Mouse (Mus musculus) lung, postnatal 0 days (tissue): ENCODE data around the gene Qpctl. TPM values are rescaled to one million over a fixed set of nuclear protein-coding genes. Genes with fewer than 3 reads are reported as not detected.

Source experiments
- ATAC-seq: fragments of 200-750 bp; cut with Nextera tagmentation; 2 replicates; pipeline ENCODE4 v1.8.0; 2017; ENCODE audit warnings: moderate library complexity
- DNase-seq: peaks from one replicate; pipeline ENCODE4 v3.0.0-alpha.2; 2016; ENCODE audit warnings: low spot score
- H3K27ac ChIP-seq: fragments of 300-500 bp; sonication (generic); 2 replicates; pipeline ENCODE4 v1.5.1; 2014; ENCODE audit warnings: antibody characterized with exemption, mild to moderate bottlenecking, low read length, mixed read lengths
- H3K27me3 ChIP-seq: fragments of 300-500 bp; sonication (generic); replicated peaks from 2 replicates; pipeline ENCODE4 v1.6.1; 2014; ENCODE audit warnings: low read length, mixed read lengths; ENCODE audit not compliant: insufficient read depth
- H3K36me3 ChIP-seq: fragments of 300-500 bp; sonication (generic); 2 replicates; pipeline ENCODE4 v1.6.1; 2014; ENCODE audit warnings: low read length, mixed read lengths; ENCODE audit not compliant: insufficient read depth
- H3K4me1 ChIP-seq: fragments of 300-500 bp; sonication (generic); 2 replicates; pipeline ENCODE4 v1.6.1; 2014; ENCODE audit warnings: antibody characterized with exemption, low read depth, low read length, mixed read lengths; ENCODE audit not compliant: insufficient read depth
- H3K4me2 ChIP-seq: fragments of 300-500 bp; sonication (generic); replicated peaks from 2 replicates; pipeline ENCODE4 v1.6.1; 2014; ENCODE audit warnings: low read depth, mild to moderate bottlenecking, low read length, moderate library complexity, mixed read lengths
- H3K4me3 ChIP-seq: fragments of 300-500 bp; sonication (generic); 2 replicates; pipeline ENCODE4 v1.5.1; 2014; ENCODE audit warnings: low read depth, low read length
- H3K9ac ChIP-seq: fragments of 300-500 bp; sonication (generic); replicated peaks from 2 replicates; pipeline ENCODE4 v1.6.1; 2014; ENCODE audit warnings: low read depth, mild to moderate bottlenecking
- H3K9me3 ChIP-seq: fragments of 300-500 bp; sonication (generic); 2 replicates; pipeline ENCODE4 v1.6.1; 2016; ENCODE audit warnings: low read length, mixed read lengths
- CTCF ChIP-seq: IDR thresholded peaks from 2 replicates; pipeline ENCODE4 v1.5.1; 2016; ENCODE audit warnings: antibody characterized with exemption, mild to moderate bottlenecking
- EP300 ChIP-seq: IDR thresholded peaks from 2 replicates; pipeline ENCODE4 v1.6.1; 2016; ENCODE audit warnings: antibody characterized with exemption, mild to moderate bottlenecking, control low read depth
- WGBS: fragments of 180-500 bp; shearing (Covaris S2); extraction: QIAGEN DNeasy Blood & Tissue Kit; methylation state at CpG from one replicate; pipeline ENCODE4 v1.1.7; 2014; 5-methylcytosine and 5-hydroxymethylcytosine counted together
- polyA plus RNA-seq: library from polyadenylated mRNA; unstranded; fragments of >200 nt; fragmentation: Nextera tagmentation; extraction: Ambion mirVana; gene quantifications from 2 replicates; pipeline ENCODE4 v1.2.1, GENCODE M21; 2015

Gene Qpctl
- polyA plus RNA-seq, 1 experiment from 2014 or later, result 14.1 TPM

DNA sequence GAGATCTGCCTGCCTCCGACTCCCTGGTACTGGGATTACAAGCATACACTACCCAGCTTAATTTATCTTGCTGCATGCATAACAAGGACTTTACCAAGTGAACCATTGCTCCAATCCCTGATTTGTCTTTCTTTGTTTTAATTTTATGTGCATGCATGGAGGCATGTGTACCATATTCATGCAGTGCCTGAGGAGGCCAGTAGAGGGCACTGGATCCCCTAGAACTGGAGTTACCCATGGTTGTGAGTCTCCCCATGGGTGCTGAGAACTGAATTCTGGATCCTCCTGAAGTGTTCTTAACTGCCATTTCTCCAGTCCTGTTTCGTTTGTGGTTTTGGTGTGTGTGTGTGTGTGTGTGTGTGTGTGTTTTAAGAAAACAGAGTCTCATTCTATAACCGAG is 17.9 kb upstream of the Qpctl start:
- DNase-seq, result no peak
- no peak overlapping the region for H3K4me2 ChIP-seq
- H3K36me3 ChIP-seq, result no peaks in the 10 kb centered on the region
- H3K9me3 ChIP-seq, result no peaks in the 10 kb centered on the region
- WGBS, result 77% methylated on average over 3 of the region's 3 CpGs
- no peak overlapping the region for H3K27ac ChIP-seq
- H3K4me1 ChIP-seq, result peaks cover 13% of the 10 kb centered on the region; the same call in 1 of the 2 replicates
- ATAC-seq, result no peak
- no peak overlapping the region for H3K9ac ChIP-seq
- TF ChIP-seq CTCF, result no peak; the same call in 1 of the 2 replicates
- no peak for TF ChIP-seq EP300
- H3K27me3 ChIP-seq, result no peaks in the 10 kb centered on the region; the same call in 1 of the 2 replicates
- no peak overlapping the region for H3K4me3 ChIP-seq

DNA sequence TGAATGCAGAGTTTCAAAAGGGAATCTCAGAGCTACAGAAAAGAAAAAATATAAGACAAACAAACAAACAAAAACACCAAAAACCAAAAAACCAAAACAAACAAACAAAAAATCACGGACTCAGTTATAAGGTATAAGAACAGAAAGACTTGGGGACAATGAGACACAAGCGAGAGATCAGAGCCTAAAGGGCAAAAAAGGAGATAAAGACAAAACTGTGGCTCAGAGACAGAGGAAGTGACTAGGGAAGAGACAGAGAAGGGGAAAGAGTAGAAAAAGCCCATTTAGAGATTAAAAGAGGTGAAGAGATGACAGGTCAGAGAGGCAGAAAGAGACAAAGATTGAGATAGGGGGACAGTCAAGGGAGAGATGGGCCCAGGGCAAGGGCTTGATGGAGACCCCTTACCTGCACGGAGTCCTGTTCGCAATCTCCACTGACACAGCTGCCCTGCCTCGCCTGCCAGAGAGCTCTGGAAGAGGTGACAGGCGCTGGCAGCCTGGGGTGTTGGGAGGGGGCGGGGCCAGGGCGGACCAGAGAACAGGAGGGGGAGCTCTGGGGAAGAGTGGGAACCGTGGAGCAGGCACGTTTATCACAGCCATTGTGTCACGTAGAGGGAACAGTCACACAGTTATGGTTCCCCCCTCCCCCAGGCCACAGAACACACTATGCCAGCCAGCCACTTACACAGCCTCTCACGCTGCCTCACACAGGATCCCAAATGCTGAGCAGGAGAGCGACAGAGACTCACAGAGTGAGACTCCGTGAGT is 16.7 kb upstream of the Qpctl start, which contains the start of gene Gipr:
Gene Gipr (minus strand): TSS at position 472 of the 768 bp plus-strand sequence.
- Histone ChIP-seq H3K4me1 (peaks cover 9% of the 10 kb centered on the region; the same call in 1 of the 2 replicates), H3K36me3 (no peaks in the 10 kb centered on the region), H3K27me3 (no peaks in the 10 kb centered on the region; the same call in 1 of the 2 replicates), H3K4me2 (peak within 1 kb of the TSS; percentile 35), H3K4me3 (0 out of 2 replicates have a peak within 1 kb of the TSS, but pooled peaks have one; percentile 5), H3K9ac (no peak within 1 kb of the TSS), H3K27ac (no peak within 1 kb of the TSS; the same call in none of the 2 replicates), H3K9me3 (no peaks in the 10 kb centered on the region)
- WGBS, result 9% methylated on average over 12 of the region's 14 CpGs
- peak; percentile 60 for DNase-seq
- TF ChIP-seq CTCF (no peak), EP300 (no peak)
- ATAC-seq, result peak; percentile 53

DNA sequence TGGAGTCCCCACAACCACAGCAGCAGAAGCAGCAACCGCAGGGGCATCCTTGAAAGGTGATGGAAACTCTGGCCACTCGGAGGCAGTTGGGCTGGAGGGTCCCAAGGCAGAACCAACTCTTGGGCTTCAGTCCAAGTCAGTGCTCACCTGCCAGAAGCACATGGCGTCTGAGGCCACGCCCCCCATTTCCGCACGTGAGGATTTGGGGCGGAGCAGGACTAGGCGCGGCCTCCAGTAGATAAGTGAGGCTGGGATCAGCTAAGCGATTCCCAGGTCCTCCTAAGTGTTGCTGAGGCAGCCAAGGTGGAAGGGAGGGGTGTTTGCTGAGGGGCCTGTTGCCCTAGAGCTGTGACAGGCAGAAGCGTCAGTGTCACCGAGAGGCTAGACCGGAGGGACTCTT is 15.9 kb upstream of the Qpctl start:
- 2% methylated on average over 13 of the region's 13 CpGs for WGBS
- peak overlapping the region; percentile 33 for H3K4me2 ChIP-seq
- peak; percentile 65 for DNase-seq
- H3K9me3 ChIP-seq, result no peaks in the 10 kb centered on the region
- no peaks in the 10 kb centered on the region; the same call in none of the 2 replicates for H3K27me3 ChIP-seq
- H3K36me3 ChIP-seq, result no peaks in the 10 kb centered on the region
- peaks cover 10% of the 10 kb centered on the region; the same call in 1 of the 2 replicates for H3K4me1 ChIP-seq
- H3K9ac ChIP-seq, result no peak overlapping the region
- TF ChIP-seq CTCF (no peak), EP300 (no peak)
- peak; percentile 35 for ATAC-seq
- no peak overlapping the region for H3K27ac ChIP-seq
- H3K4me3 ChIP-seq, result no peak overlapping the region

GRCm38 (mm10) chr7:19164189-19164588 is 15.1 kb upstream of the Qpctl start:
- no peaks in the 10 kb centered on the region for H3K36me3 ChIP-seq
- DNase-seq (peak; percentile 54), ATAC-seq (peak; percentile 46)
- H3K9me3 ChIP-seq, result no peaks in the 10 kb centered on the region
- H3K27me3 ChIP-seq, result peaks cover 7% of the 10 kb centered on the region; the same call in 1 of the 2 replicates
- no peak for TF ChIP-seq EP300
- TF ChIP-seq CTCF, result no peak
- no peak overlapping the region for H3K27ac ChIP-seq
- peak overlapping the region; percentile 33 for H3K4me2 ChIP-seq
- whole genome bisulfite sequencing, result 1% methylated on average over 6 of the region's 6 CpGs
- H3K4me3 ChIP-seq, result no peak overlapping the region; the same call in 1 of the 2 replicates
- no peak overlapping the region for H3K9ac ChIP-seq
- H3K4me1 ChIP-seq, result peaks cover 14% of the 10 kb centered on the region; the same call in 1 of the 2 replicates

DNA sequence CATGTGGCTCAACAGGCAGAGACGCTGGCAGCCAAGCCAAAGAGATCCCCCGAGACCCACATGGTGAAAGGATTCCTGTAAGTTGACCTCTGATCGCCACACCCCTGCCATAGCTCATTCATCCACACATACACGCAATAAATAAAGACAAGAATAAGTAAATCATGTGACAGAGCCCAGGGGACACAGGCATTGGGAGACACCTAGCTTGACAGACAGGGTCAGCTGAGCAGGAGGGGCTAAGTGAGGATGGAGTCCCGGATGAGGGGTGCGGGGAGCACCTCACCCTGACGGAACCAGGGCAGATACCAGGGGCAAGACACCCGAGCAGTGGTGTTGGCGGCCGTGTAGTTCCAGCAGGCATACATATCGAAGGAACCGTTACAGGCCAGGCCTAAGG is 14.7 kb upstream of the Qpctl start:
- peaks cover 14% of the 10 kb centered on the region; the same call in 1 of the 2 replicates for H3K4me1 ChIP-seq
- DNase-seq (no peak), ATAC-seq (no peak)
- no peak overlapping the region for H3K4me3 ChIP-seq
- WGBS, result 19% methylated on average over 12 of the region's 12 CpGs
- no peaks in the 10 kb centered on the region for H3K36me3 ChIP-seq
- no peak overlapping the region for H3K9ac ChIP-seq
- H3K9me3 ChIP-seq, result no peaks in the 10 kb centered on the region
- H3K4me2 ChIP-seq, result peak overlapping the region; percentile 33; the same call in 1 of the 2 replicates
- H3K27me3 ChIP-seq, result peaks cover 7% of the 10 kb centered on the region; the same call in 1 of the 2 replicates
- TF ChIP-seq CTCF, result no peak
- TF ChIP-seq EP300, result no peak
- H3K27ac ChIP-seq, result no peak overlapping the region; the same call in 1 of the 2 replicates

DNA sequence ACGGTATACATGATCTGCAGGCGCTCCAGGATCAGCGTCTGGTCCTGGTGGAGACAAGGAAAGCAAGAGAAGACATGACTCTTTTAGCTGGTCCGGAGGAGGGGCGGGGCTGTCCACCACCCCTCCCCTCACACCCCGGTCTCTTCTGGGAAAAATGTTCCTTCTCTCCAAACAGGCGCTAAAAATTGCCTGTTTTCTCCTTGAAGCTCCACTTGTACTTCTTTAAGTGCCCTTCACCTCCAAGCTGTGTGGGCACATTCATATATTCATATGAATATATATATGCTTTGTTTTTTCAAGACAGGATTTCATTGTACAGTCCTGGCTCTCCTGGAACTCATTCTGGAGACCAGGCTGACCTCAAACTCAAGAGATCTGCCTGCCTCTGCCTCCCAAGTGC is 13.8 kb upstream of the Qpctl start:
- DNase-seq (peak; percentile 71), ATAC-seq (peak; percentile 45)
- H3K27me3 ChIP-seq, result peaks cover 7% of the 10 kb centered on the region; the same call in 1 of the 2 replicates
- TF ChIP-seq EP300 (peak; percentile 57; the same call in 1 of the 2 replicates), CTCF (no peak)
- H3K9ac ChIP-seq, result no peak overlapping the region
- no peak overlapping the region for H3K4me2 ChIP-seq
- H3K27ac ChIP-seq, result no peak overlapping the region
- 63% methylated on average over 7 of the region's 7 CpGs for WGBS
- no peaks in the 10 kb centered on the region for H3K36me3 ChIP-seq
- peaks cover 14% of the 10 kb centered on the region; the same call in 1 of the 2 replicates for H3K4me1 ChIP-seq
- no peak overlapping the region for H3K4me3 ChIP-seq
- no peaks in the 10 kb centered on the region for H3K9me3 ChIP-seq
